Mouse (Mus musculus) thymus, adult 2 months (tissue): ENCODE measurements at regions not wholly inside any gene's neighbourhood (a gene's known extent, or its start where the extent isn't known, plus 50 kb on each side); places are given as distances from the start of the nearest gene placed in this dataset.

Experiments used
- CTCF ChIP-seq: fragments of 200-500 bp; IDR thresholded peaks from 2 replicates; pipeline ENCODE4 v1.5.1; 2012; ENCODE audit warnings: mild to moderate bottlenecking, control low read depth, low read length, moderate library complexity, borderline replicate concordance; ENCODE audit not compliant: control insufficient read depth, poor library complexity, insufficient read depth; ENCODE audit errors: extremely low read depth
- POLR2A ChIP-seq: fragments of 200-500 bp; IDR thresholded peaks from 2 replicates; pipeline ENCODE4 v1.6.1; 2012; ENCODE audit warnings: mild to moderate bottlenecking, low read length, control low read depth, moderate library complexity; ENCODE audit not compliant: control insufficient read depth, poor library complexity, insufficient read depth; ENCODE audit errors: extremely low read depth

DNA sequence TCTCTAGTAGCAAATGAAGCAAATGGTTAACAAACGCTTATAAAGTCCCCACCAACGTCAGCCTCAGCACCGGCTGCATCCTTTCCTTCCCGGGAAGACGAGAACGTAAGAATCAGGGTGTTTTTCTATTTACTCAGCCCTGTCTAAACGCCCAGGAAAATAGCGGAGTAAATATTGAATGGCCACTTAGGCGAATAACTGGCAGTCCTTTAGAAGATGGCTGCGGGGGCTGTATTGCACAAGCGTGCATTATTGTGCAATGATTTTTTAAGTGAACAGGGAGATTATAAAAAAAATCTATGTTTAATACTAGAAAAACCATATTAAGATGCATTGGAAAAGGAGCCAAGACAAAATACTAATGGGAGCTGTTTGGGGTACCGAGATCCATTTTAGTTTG lies 410.3 kb downstream of the Wdr11 start:
- TF ChIP-seq POLR2A (no peak), CTCF (no peak)
